Mouse (Mus musculus) forebrain, embryonic 11.5 days (tissue): ENCODE data around the gene Cadm4. TPM values are rescaled to one million over a fixed set of nuclear protein-coding genes. Genes with fewer than 3 reads are reported as not detected.

Experiments used
- ATAC-seq: fragments of 200-750 bp; cut with Nextera tagmentation; replicated peaks from 2 replicates; pipeline ENCODE4 v1.8.0; 2017; ENCODE audit warnings: moderate TSS enrichment; ENCODE audit not compliant: low FRiP score
- DNase-seq: peaks from one replicate; pipeline ENCODE4 v3.0.0-alpha.2; 2017; ENCODE audit warnings: low spot score
- H3K27ac ChIP-seq: fragments of 300-500 bp; sonication (generic); 2 replicates; pipeline ENCODE4 v1.5.1; 2014; ENCODE audit warnings: low read depth, low read length
- H3K27me3 ChIP-seq: fragments of 300-500 bp; sonication (generic); 2 replicates; pipeline ENCODE4 v1.6.1; 2014; ENCODE audit warnings: mild to moderate bottlenecking, low read length, mixed read lengths; ENCODE audit not compliant: control insufficient read depth, insufficient read depth
- H3K36me3 ChIP-seq: fragments of 300-500 bp; sonication (generic); 2 replicates; pipeline ENCODE4 v1.6.1; 2014; ENCODE audit warnings: mild to moderate bottlenecking, low read length, moderate library complexity, mixed read lengths; ENCODE audit not compliant: control insufficient read depth, insufficient read depth
- H3K4me1 ChIP-seq: fragments of 300-500 bp; sonication (generic); replicated peaks from 2 replicates; pipeline ENCODE4 v1.6.1; 2014; ENCODE audit warnings: low read length, mixed read lengths; ENCODE audit not compliant: control insufficient read depth, insufficient read depth
- H3K4me2 ChIP-seq: fragments of 300-500 bp; sonication (generic); 2 replicates; pipeline ENCODE4 v1.6.1; 2014; ENCODE audit warnings: low read depth, mild to moderate bottlenecking, low read length, moderate library complexity, mixed read lengths; ENCODE audit not compliant: severe bottlenecking
- H3K4me3 ChIP-seq: fragments of 300-500 bp; sonication (generic); 2 replicates; pipeline ENCODE4 v1.5.1; 2014; ENCODE audit warnings: low read depth, low read length
- H3K9ac ChIP-seq: fragments of 300-500 bp; sonication (generic); 2 replicates; pipeline ENCODE4 v1.6.1; 2014; ENCODE audit warnings: low read length
- H3K9me3 ChIP-seq: fragments of 300-500 bp; sonication (generic); 2 replicates; pipeline ENCODE4 v1.6.1; 2016; ENCODE audit warnings: low read length, mixed read lengths; ENCODE audit not compliant: control insufficient read depth
- WGBS: fragments of 180-500 bp; shearing (Covaris S2); extraction: QIAGEN DNeasy Blood & Tissue Kit; methylation state at CpG from one replicate; pipeline ENCODE4 v1.1.7; 2014; 5-methylcytosine and 5-hydroxymethylcytosine counted together
- polyA plus RNA-seq: library from polyadenylated mRNA; unstranded; fragments of >200 nt; fragmentation: Nextera tagmentation; extraction: Ambion mirVana; gene quantifications from 2 replicates; pipeline ENCODE4 v1.2.1, GENCODE M21; 2014

Cadm4 gene
- polyA plus RNA-seq, 1 experiment from 2014 or later = 7.1 TPM

- peaks cover 3% of the 10 kb centered on the region; the same call in 1 of the 2 replicates for H3K4me1 ChIP-seq
- peaks cover 2% of the 10 kb centered on the region; the same call in 1 of the 2 replicates for H3K27me3 ChIP-seq
- no peak for ATAC-seq
- no peak overlapping the region for H3K4me3 ChIP-seq
- WGBS = 85% methylated on average over 3 of the region's 3 CpGs
- no peaks in the 10 kb centered on the region for H3K36me3 ChIP-seq
- no peak overlapping the region for H3K4me2 ChIP-seq
- H3K9ac ChIP-seq = no peak overlapping the region
- H3K9me3 ChIP-seq = no peaks in the 10 kb centered on the region
- DNase-seq = no peak
- H3K27ac ChIP-seq = no peak overlapping the region
Measured at GRCm38 (mm10) chr7:24459843-24460242, 22.0 kb upstream of the Cadm4 start.

- peaks cover 2% of the 10 kb centered on the region; the same call in 1 of the 2 replicates for H3K27me3 ChIP-seq
- ATAC-seq = no peak
Measured at GRCm38 (mm10) chr7:24461376-24462051, 20.3 kb upstream of the Cadm4 start.

GRCm38 (mm10) chr7:24462388-24463319 is 19.2 kb upstream of the Cadm4 start, which contains the start of gene Plaur:
Gene Plaur, plus strand, starts transcription at chr7:24462484.
- DNase-seq (no peak), ATAC-seq (0 out of 2 replicates have a peak, but pooled peaks have one; percentile 33)
- Histone ChIP-seq H3K4me1 (peaks cover 3% of the 10 kb centered on the region; the same call in 1 of the 2 replicates), H3K27me3 (peaks cover 2% of the 10 kb centered on the region; the same call in 1 of the 2 replicates), H3K4me2 (peak within 1 kb of the TSS; percentile 26), H3K4me3 (no peak within 1 kb of the TSS), H3K9ac (no peak within 1 kb of the TSS), H3K27ac (no peak within 1 kb of the TSS), H3K9me3 (no peaks in the 10 kb centered on the region), H3K36me3 (no peaks in the 10 kb centered on the region)
- WGBS = 12% methylated on average over 27 of the region's 27 CpGs

More at GRCm38 (mm10) chr7:24461376-24462051, 20.3 kb upstream of the Cadm4 start:
- no peak overlapping the region for H3K4me3 ChIP-seq
- peaks cover 3% of the 10 kb centered on the region; the same call in 1 of the 2 replicates for H3K4me1 ChIP-seq
- no peak overlapping the region for H3K27ac ChIP-seq
- no peak overlapping the region for H3K4me2 ChIP-seq
- no peaks in the 10 kb centered on the region for H3K9me3 ChIP-seq
- H3K9ac ChIP-seq = no peak overlapping the region
- no peak for DNase-seq
- WGBS = 73% methylated on average over 14 of the region's 14 CpGs
- H3K36me3 ChIP-seq = no peaks in the 10 kb centered on the region

DNA sequence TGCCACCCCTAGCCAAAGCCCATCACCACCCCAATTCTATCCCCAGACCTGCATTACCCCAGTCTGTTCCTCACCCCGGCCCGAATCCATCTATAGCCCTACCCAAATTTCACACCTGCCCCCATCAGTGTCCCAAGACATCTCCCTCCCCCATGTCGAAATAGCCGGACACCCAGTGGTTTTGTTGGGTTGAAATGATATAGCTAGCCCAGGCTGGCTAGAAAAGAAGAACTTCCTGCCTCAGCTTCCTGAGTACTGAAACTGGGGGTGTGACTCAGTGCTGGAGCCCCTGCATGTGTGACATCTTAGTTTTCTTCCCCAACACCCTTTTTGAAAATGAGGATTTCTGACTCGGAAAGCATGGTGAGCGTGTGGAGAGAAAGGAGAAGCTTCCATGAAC is 15.0 kb upstream of the Cadm4 start:
- no peak overlapping the region for H3K4me3 ChIP-seq
- DNase-seq (no peak), ATAC-seq (no peak)
- 79% methylated on average over 6 of the region's 6 CpGs for WGBS
- H3K4me1 ChIP-seq = peaks cover 3% of the 10 kb centered on the region; the same call in 1 of the 2 replicates
- no peak overlapping the region for H3K4me2 ChIP-seq
- no peaks in the 10 kb centered on the region for H3K36me3 ChIP-seq
- no peak overlapping the region for H3K9ac ChIP-seq
- H3K9me3 ChIP-seq = peaks cover 4% of the 10 kb centered on the region; the same call in 1 of the 2 replicates
- peaks cover 2% of the 10 kb centered on the region; the same call in 1 of the 2 replicates for H3K27me3 ChIP-seq
- H3K27ac ChIP-seq = no peak overlapping the region

GRCm38 (mm10) chr7:24467886-24468285 is 13.9 kb upstream of the Cadm4 start:
- no peak overlapping the region for H3K9ac ChIP-seq
- DNase-seq = no peak
- whole genome bisulfite sequencing = 88% methylated on average over 5 of the region's 5 CpGs
- no peak overlapping the region for H3K4me2 ChIP-seq
- no peak overlapping the region for H3K4me3 ChIP-seq
- no peaks in the 10 kb centered on the region for H3K36me3 ChIP-seq
- no peak overlapping the region for H3K27ac ChIP-seq
- ATAC-seq = no peak
- H3K27me3 ChIP-seq = no peaks in the 10 kb centered on the region
- H3K9me3 ChIP-seq = peaks cover 4% of the 10 kb centered on the region; the same call in 1 of the 2 replicates
- H3K4me1 ChIP-seq = no peaks in the 10 kb centered on the region; the same call in 1 of the 2 replicates

DNA sequence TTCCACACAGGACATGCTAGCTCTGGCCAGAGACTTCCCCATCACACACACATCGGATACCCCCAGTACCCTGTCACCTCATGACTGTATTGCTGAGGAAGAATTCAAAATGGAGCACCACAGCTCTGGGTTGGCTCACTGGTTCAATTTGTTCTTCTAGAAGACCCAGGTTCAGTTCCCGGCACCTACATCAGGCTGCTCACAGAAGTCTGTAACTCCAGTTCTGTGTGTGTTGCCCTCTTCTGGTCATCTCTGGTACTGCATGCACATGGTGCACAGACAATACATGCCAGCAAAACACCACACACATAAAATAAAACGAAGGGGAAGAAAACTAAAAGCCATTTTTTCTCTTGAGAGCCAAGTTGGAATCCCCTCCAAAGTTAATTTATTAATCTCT is 12.7 kb upstream of the Cadm4 start:
- DNase-seq = no peak
- WGBS = 87% methylated on average over 3 of the region's 3 CpGs
- no peak for ATAC-seq

DNA sequence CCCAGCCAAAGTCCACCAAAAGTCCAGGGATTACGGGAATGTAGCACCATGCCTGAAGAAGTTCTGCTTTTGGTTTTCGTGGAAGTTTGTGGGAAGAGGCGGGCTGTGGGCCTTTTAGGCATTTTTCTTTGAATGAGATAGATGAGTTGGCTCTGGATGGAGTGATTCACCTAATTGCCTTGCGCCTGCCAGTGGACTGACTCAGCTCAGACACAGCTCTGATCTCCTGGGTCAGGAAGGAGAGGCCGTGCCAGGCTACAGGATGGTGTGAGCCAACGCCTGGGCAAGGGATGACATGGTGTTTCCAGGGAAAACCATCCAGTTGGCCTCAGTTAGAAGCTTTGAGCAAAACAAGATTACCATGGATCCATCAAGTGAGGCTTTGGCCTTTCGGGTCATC is 11.5 kb upstream of the Cadm4 start:
- Histone ChIP-seq H3K4me1 (no peaks in the 10 kb centered on the region), H3K27ac (no peak overlapping the region), H3K36me3 (no peaks in the 10 kb centered on the region), H3K9ac (no peak overlapping the region), H3K4me2 (no peak overlapping the region), H3K9me3 (peaks cover 4% of the 10 kb centered on the region; the same call in 1 of the 2 replicates), H3K27me3 (no peaks in the 10 kb centered on the region), H3K4me3 (no peak overlapping the region)
- WGBS = 96% methylated on average over 7 of the region's 7 CpGs
- no peak for DNase-seq
- no peak for ATAC-seq

More for the DNA sequence above, 12.7 kb upstream of the Cadm4 start:
- no peak overlapping the region for H3K27ac ChIP-seq
- H3K9ac ChIP-seq = no peak overlapping the region
- no peak overlapping the region for H3K4me2 ChIP-seq
- H3K27me3 ChIP-seq = no peaks in the 10 kb centered on the region
- H3K4me1 ChIP-seq = no peaks in the 10 kb centered on the region
- H3K36me3 ChIP-seq = no peaks in the 10 kb centered on the region
- H3K9me3 ChIP-seq = peaks cover 4% of the 10 kb centered on the region; the same call in 1 of the 2 replicates
- H3K4me3 ChIP-seq = no peak overlapping the region

GRCm38 (mm10) chr7:24472442-24472841 is 9.4 kb upstream of the Cadm4 start:
- ATAC-seq (no peak), DNase-seq (no peak)
- no peak overlapping the region for H3K27ac ChIP-seq
- no peak overlapping the region for H3K4me2 ChIP-seq
- no peak overlapping the region for H3K9ac ChIP-seq
- no peaks in the 10 kb centered on the region for H3K36me3 ChIP-seq
- no peak overlapping the region for H3K4me3 ChIP-seq
- H3K9me3 ChIP-seq = peaks cover 4% of the 10 kb centered on the region; the same call in 1 of the 2 replicates
- no peaks in the 10 kb centered on the region for H3K27me3 ChIP-seq
- no peaks in the 10 kb centered on the region for H3K4me1 ChIP-seq
- whole genome bisulfite sequencing = 82% methylated on average over 6 of the region's 6 CpGs
